Mouse (Mus musculus) retina, postnatal 1 day (tissue): ENCODE measurements around the gene Rph3al.

ENCODE experiments used
- DNase-seq: peaks from one replicate; pipeline ENCODE4 v3.0.0-alpha.2; 2012

The Rph3al gene

GRCm38 (mm10) chr11:75904982-75905381 lies 33.2 kb downstream of the Rph3al start:
- DNase-seq, result no peak

- peak; percentile 66 for DNase-seq
Observed at GRCm38 (mm10) chr11:75904501-75904900, 33.7 kb downstream of the Rph3al start.

- no peak for DNase-seq
Observed at GRCm38 (mm10) chr11:75903486-75903885, 34.7 kb downstream of the Rph3al start.

- peak; percentile 72 for DNase-seq
Observed at GRCm38 (mm10) chr11:75901339-75901738, 36.9 kb downstream of the Rph3al start.

GRCm38 (mm10) chr11:75899676-75900075 lies 38.6 kb downstream of the Rph3al start:
- DNase-seq, result no peak

- no peak for DNase-seq
Observed at GRCm38 (mm10) chr11:75898532-75898931, 39.7 kb downstream of the Rph3al start.

GRCm38 (mm10) chr11:75894791-75895420 lies 43.3 kb downstream of the Rph3al start:
- peak; percentile 59 for DNase-seq

- no peak for DNase-seq
Observed at GRCm38 (mm10) chr11:75893956-75894355, 44.3 kb downstream of the Rph3al start.

- no peak for DNase-seq
Observed at GRCm38 (mm10) chr11:75887349-75887748, 50.9 kb downstream of the Rph3al start.

GRCm38 (mm10) chr11:75881234-75881633 lies 57.0 kb downstream of the Rph3al start:
- DNase-seq, result no peak

GRCm38 (mm10) chr11:75880064-75880463 lies 58.2 kb downstream of the Rph3al start:
- no peak for DNase-seq

- no peak for DNase-seq
Observed at GRCm38 (mm10) chr11:75878460-75878859, 59.8 kb downstream of the Rph3al start.

- DNase-seq, result peak; percentile 35
Observed at GRCm38 (mm10) chr11:75876043-75876780, 62.0 kb downstream of the Rph3al start.

GRCm38 (mm10) chr11:75871688-75872087 lies 66.5 kb downstream of the Rph3al start:
- DNase-seq, result no peak

- peak; percentile 30 for DNase-seq
Observed at GRCm38 (mm10) chr11:75870947-75871346, 67.3 kb downstream of the Rph3al start.

GRCm38 (mm10) chr11:75870386-75870785 lies 67.8 kb downstream of the Rph3al start:
- DNase-seq, result peak; percentile 53

GRCm38 (mm10) chr11:75869898-75870297 lies 68.3 kb downstream of the Rph3al start:
- DNase-seq, result peak; percentile 53

GRCm38 (mm10) chr11:75866861-75867260 lies 71.4 kb downstream of the Rph3al start:
- no peak for DNase-seq

GRCm38 (mm10) chr11:75865859-75866258 lies 72.4 kb downstream of the Rph3al start:
- no peak for DNase-seq

GRCm38 (mm10) chr11:75865253-75865619 lies 73.0 kb downstream of the Rph3al start:
- DNase-seq, result peak; percentile 30

- no peak for DNase-seq
Observed at GRCm38 (mm10) chr11:75864529-75865252, 73.5 kb downstream of the Rph3al start.

- DNase-seq, result no peak
Observed at GRCm38 (mm10) chr11:75862466-75862865, 75.8 kb downstream of the Rph3al start.

GRCm38 (mm10) chr11:75861653-75862052 lies 76.6 kb downstream of the Rph3al start:
- no peak for DNase-seq

GRCm38 (mm10) chr11:75861213-75861612 lies 77.0 kb downstream of the Rph3al start:
- DNase-seq, result no peak
